Mouse (Mus musculus) cerebellum, adult 2 months (tissue): ENCODE results near the gene Best1.

ENCODE experiments used
- CTCF ChIP-seq: fragments of 200-500 bp; IDR thresholded peaks from 2 replicates; pipeline ENCODE4 v1.5.1; 2011; ENCODE audit warnings: low read depth, mild to moderate bottlenecking, control low read depth, low read length, moderate library complexity, borderline replicate concordance; ENCODE audit not compliant: insufficient read depth
- POLR2A ChIP-seq: fragments of 200-500 bp; IDR thresholded peaks from 2 replicates; pipeline ENCODE4 v1.6.1; 2011; ENCODE audit warnings: low read length, control low read depth, borderline replicate concordance; ENCODE audit not compliant: insufficient read depth

- TF ChIP-seq CTCF = no peak
- TF ChIP-seq POLR2A = no peak
These were observed 55.5 kb downstream of the Best1 start for GRCm38 (mm10) chr19:9945800-9946564.
